17 mouse cellular contexts compared by ENCODE assay signal in the genomic region with DNA sequence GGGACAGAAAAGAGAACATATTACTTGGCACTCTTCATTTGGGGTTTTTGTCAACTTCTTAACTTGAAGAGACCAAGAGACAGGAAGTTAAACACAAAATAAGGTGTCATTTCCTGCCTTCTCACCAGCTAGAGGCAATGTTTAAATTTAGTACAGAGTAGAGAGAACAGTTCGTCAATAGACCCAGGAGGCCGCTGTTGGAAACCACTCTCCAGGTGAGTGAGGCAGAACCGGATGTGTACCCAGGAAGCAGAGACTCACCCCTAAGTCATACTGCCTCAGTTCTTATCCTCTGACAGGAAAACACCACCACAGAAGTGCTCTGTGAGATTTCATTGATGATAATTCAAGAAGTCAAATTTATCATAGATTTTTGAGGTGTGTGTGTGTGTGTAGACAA. TPM values are rescaled to one million over a fixed set of nuclear protein-coding genes. Genes with fewer than 3 reads are reported as not detected.
DNase-seq lines count a peak whose midpoint lies in the region; ATAC-seq lines count a peak whose summit lies in the region.
"Had no signal": no experiment of that assay in that cellular context is flagged by ENCODE, and none has a peak within 500 bp of the region (broad histone marks: within the 10 kb centered on the region; RNA-seq: fewer than 3 reads in every experiment).

No protein-coding gene starts in this region.

- no peaks in the 10 kb centered on the region for H3K27me3 ChIP-seq in megakaryocyte, embryonic 14.5 days (replicated peaks)
- H3K27me3 ChIP-seq: embryonic facial prominence, embryonic 13.5 days; forebrain, embryonic 12.5 days; heart, embryonic 12.5 days; hindbrain, embryonic 12.5 days; liver, embryonic 12.5 days had no signal

- peaks cover 57% of the 10 kb centered on the region for H3K4me1 ChIP-seq in megakaryocyte, embryonic 14.5 days
- H3K4me1 ChIP-seq: forebrain, embryonic 12.5 days; heart, embryonic 12.5 days; hindbrain, embryonic 12.5 days; liver, embryonic 12.5 days had no signal

- H3K36me3 ChIP-seq in megakaryocyte, embryonic 14.5 days (replicated peaks; ENCODE audit: low read length), result no peaks in the 10 kb centered on the region
- H3K36me3 ChIP-seq: embryonic facial prominence, embryonic 13.5 days; forebrain, embryonic 12.5 days; heart, embryonic 12.5 days; hindbrain, embryonic 12.5 days; liver, embryonic 12.5 days had no signal

- no peaks in the 10 kb centered on the region for H3K9me3 ChIP-seq in megakaryocyte, embryonic 14.5 days
- H3K9me3 ChIP-seq: embryonic facial prominence, embryonic 13.5 days; forebrain, embryonic 12.5 days; heart, embryonic 12.5 days; hindbrain, embryonic 12.5 days; liver, embryonic 12.5 days had no signal

- peak overlapping the region; percentile 39 for H3K4me3 ChIP-seq in megakaryocyte, embryonic 14.5 days (replicated peaks)
- H3K4me3 ChIP-seq: embryonic facial prominence, embryonic 13.5 days; forebrain, embryonic 12.5 days; heart, embryonic 12.5 days; hindbrain, embryonic 12.5 days; layer of hippocampus, adult 2 months; liver, embryonic 12.5 days had no signal

- ATAC-seq in CD4-positive, CD25-positive, alpha-beta regulatory T cell, adult 4 months, result peak; percentile 99
- ATAC-seq: liver, embryonic 12.5 days had no signal

- peak; percentile 66 for DNase-seq in 416B (ENCODE audit: low read depth)
- DNase-seq in spleen, postnatal 36 days (ENCODE audit: low spot score in 2 of 2), result peak; percentile 80 to 81
- DNase-seq in Muller cell, postnatal 12 days (ENCODE audit: inconsistent ontology term), result no peak
- no peak for DNase-seq in frontal cortex, postnatal 10 days (ENCODE audit: low spot score in 2 of 2)
- no peak for DNase-seq in kidney, postnatal 14 days
- no peak for DNase-seq in adrenal gland, postnatal 10 days
- DNase-seq: cerebellum, adult 9-10 months; kidney, adult 2 months; right cerebral cortex, postnatal 4 days had no signal

RNA-seq across cellular contexts. Expression of a gene that starts 49.4 kb away (rescaled TPM):
- 10 to 100 TPM; 27.4 to 33.6 TPM for polyA plus RNA-seq in CD4-positive, CD25-positive, alpha-beta regulatory T cell, adult 4 months (2017; shearing (Covaris generic))
- 0.79 and 2.8 TPM in 2 replicates for polyA plus RNA-seq in megakaryocyte, embryonic 14.5 days (2012; ENCODE audit: insufficient read depth, low replicate concordance)
- total RNA-seq in adrenal gland, postnatal 10 days (2021), result 10 to 100 TPM; 27.0 to 39.8 TPM

Comparison
In these comparisons a context has a peak if more than half of its experiments do, and no peak if none do; other contexts are left out.
1. DNase-seq: peak in 416B (single experiment) and spleen, postnatal 36 days (2 of 2); none in Muller cell, postnatal 12 days (single experiment), frontal cortex, postnatal 10 days (0 of 2), kidney, postnatal 14 days (single experiment) and adrenal gland, postnatal 10 days (single experiment).